Mouse (Mus musculus) heart, adult 10 weeks (tissue): Measurements from ENCODE around the gene Dync2h1. TPM values are rescaled to one million over a fixed set of nuclear protein-coding genes. Genes with fewer than 3 reads are reported as not detected.

Source experiments
- polyA plus RNA-seq: library from polyadenylated mRNA; stranded (reverse); fragments of 350-450 nt; fragmentation: Illumina TruSeq; extraction: RNeasy Lipid Tissue Mini Kit (QIAGEN cat#74804); gene quantifications from one replicate; pipeline ENCODE4 v1.2.3, GENCODE M21; 2014; ENCODE audit warnings: low read depth, low replicate concordance

Dync2h1 gene
- 0.79 TPM for polyA plus RNA-seq

DNA sequence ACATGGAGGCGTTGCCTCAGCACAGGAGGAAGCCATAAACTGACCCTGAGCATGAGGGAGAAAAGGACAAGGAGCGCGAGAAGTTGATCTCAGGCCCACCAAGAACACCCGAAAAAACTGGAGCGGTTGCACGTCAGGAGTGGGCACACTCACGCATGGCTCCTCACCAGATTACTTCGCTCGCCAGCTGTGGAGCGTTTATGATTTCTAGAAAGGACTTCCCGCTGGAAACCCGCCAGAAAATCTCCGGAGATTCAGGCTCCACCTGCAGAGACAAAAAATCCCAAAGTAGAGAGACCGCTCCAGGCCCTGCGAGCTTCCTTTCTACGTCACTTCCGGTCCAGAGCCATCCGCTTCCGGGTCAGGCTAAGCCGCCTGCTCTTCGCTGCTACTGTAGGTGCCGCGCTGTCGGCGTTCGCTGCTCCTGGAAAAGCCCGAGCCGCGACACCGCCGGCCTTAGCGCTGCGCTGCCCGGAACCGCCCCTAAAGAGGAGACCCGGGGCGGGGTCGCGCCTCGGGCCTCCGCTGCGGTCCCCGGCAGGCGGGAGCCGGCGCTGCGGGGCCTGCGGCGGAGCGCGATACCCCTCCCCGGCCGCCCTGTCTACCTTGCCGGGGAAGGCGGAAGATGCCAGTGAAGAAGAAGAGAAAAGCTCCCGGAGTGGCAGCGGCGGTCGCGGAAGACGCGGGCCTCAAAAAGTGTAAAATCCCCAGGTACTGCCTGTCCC is at the start of gene Dync2h1, which contains the start of gene Dcun1d5:
Gene Dync2h1, minus strand, starts transcription at position 275 of the 725 bp plus-strand sequence.
Gene Dcun1d5, plus strand, starts transcription at position 349 of the 725 bp plus-strand sequence.

Other genes with a start within 250 kb of the Dync2h1 start
- gene Dcun1d5, start 74 bp upstream of the Dync2h1 start, polyA plus RNA-seq = 66.8 TPM
- gene Mmp13, start 88.1 kb upstream of the Dync2h1 start, polyA plus RNA-seq = 0.16 TPM
- 0.58 TPM for gene Mmp12, start 159.9 kb upstream of the Dync2h1 start, polyA plus RNA-seq
- not detected for gene Mmp1b, start 203.6 kb upstream of the Dync2h1 start, polyA plus RNA-seq